Mouse (Mus musculus): ENCODE results near the gene Gm2016. TPM values are rescaled to one million over a fixed set of nuclear protein-coding genes. Genes with fewer than 3 reads are reported as not detected.
"Not testable (repeated sequence)": the region's sequence is repeated elsewhere in the genome, so short reads cannot be mapped to it uniquely, and the experiment has no call there.

Gene Gm2016
- not detected in 2 replicates for total RNA-seq (2015)
- total RNA-seq (2017): not detected in 2 replicates

GRCm38 (mm10) chr12:87873772-87874171 lies at the start of gene Gm2016:
TSS of gene Gm2016 (plus strand) at chr12:87874072.
- not testable (repeated sequence) for ATAC-seq (ENCODE audit: poor library complexity, severe bottlenecking)

GRCm38 (mm10) chr12:87842239-87842638 lies 31.6 kb upstream of the Gm2016 start, which contains the start of gene Gm2001:
TSS of gene Gm2001 (minus strand) at chr12:87842339.
- ATAC-seq (ENCODE audit: poor library complexity, severe bottlenecking): not testable (repeated sequence)

DNA sequence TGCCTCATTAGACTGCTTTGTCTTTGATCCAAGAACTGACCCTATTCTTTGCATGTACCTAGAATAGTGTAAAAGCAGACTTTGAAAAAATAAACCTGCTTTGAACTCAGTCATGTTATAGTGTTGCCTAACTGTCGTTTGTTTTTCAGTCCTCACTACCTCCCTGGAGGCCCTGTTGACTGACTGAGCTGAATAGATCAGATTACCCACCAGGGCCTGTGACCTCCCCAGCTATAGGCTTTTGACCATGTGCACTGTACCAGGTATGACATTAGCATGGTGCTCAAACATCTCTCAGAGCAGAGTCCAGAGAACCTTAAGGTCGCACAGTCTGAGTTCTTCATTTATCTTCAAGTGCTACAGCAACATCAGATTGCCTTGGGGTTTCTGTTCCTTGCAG lies 23.2 kb upstream of the Gm2016 start:
- ATAC-seq (ENCODE audit: poor library complexity, severe bottlenecking): not testable (repeated sequence)

- not testable (repeated sequence) for ATAC-seq (ENCODE audit: poor library complexity, severe bottlenecking)
These were observed 17.8 kb upstream of the Gm2016 start for GRCm38 (mm10) chr12:87856067-87856466.

GRCm38 (mm10) chr12:87861740-87862692 lies 11.9 kb upstream of the Gm2016 start:
- not testable (repeated sequence) for ATAC-seq (ENCODE audit: poor library complexity, severe bottlenecking)

DNA sequence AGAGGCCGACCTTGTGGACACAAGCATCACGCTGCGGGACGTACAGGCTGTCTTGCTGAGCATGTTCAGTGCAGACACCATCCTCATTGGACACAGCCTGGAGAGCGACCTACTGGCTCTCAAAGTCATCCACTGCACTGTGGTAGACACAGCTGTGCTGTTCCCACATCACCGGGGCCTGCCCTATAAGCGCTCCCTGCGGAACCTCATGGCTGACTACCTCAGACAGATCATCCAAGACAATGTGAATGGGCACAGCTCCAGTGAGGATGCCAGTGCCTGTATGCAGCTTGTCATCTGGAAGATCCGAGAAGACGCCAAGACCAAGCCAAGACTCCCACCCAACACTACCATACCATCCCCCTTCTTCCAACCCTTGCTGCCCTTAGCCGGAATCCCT lies 10.2 kb upstream of the Gm2016 start:
- ATAC-seq (ENCODE audit: poor library complexity, severe bottlenecking): not testable (repeated sequence)

GRCm38 (mm10) chr12:87864048-87864447 lies 9.8 kb upstream of the Gm2016 start:
- not testable (repeated sequence) for ATAC-seq (ENCODE audit: poor library complexity, severe bottlenecking)

DNA sequence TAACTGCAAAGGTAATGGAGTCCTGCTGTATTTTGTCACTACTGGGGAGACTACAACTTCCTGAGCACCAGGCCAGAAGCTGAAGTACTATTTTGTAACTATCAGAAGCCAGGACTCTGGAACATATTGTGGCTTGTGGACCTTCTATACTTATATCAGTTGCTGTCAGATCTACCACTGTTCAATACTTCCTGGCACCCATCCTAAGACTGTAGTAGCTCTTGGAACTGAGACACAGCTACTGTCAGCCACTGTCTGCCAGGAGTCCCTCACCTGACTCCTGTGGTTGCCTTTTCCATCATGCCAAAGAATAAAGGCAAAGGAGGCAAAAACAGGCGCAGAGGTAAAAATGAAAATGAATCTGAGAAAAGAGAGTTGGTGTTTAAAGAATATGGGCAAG lies 21.2 kb downstream of the Gm2016 start, which contains the start of gene Gm2022:
Gene Gm2022 (plus strand): TSS at position 301 of the 400 bp plus-strand sequence.
- not testable (repeated sequence) for ATAC-seq (ENCODE audit: poor library complexity, severe bottlenecking)

DNA sequence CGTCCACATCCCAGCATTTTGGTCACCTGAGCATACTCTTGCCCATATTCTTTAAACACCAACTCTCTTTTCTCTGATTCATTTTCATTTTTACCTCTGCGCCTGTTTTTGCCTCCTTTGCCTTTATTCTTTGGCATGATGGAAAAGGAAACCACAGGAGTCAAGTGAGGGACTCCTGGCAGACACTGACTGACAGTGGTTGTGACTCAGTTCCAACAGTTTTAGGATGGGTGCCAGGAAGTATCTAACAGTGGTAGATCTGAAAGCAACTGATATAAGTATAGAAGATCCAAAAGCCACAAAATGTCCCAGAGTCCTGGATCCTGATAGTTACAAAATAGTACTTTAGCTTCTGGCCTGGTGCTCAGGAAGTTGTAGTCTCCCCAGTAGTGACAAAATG lies 45.8 kb downstream of the Gm2016 start, which contains the start of gene Gm2035:
Gene Gm2035 (minus strand): TSS at position 137 of the 400 bp plus-strand sequence.
- not testable (repeated sequence) for ATAC-seq (ENCODE audit: poor library complexity, severe bottlenecking)

Other genes starting within 250 kb of the Gm2016 start
- not detected in 2 replicates for gene Gm16381, start 229.5 kb upstream of the Gm2016 start, total RNA-seq (2015)
- gene Gm16381, start 229.5 kb upstream of the Gm2016 start, total RNA-seq (2017): not detected in 2 replicates
- not detected in 2 replicates for gene Gm21319, start 98.3 kb upstream of the Gm2016 start, total RNA-seq (2015)
- gene Gm21319, start 98.3 kb upstream of the Gm2016 start, total RNA-seq (2017): not detected in 2 replicates
- not detected in 2 replicates for gene Gm21936, start 78.6 kb upstream of the Gm2016 start, total RNA-seq (2015)
- gene Gm21936, start 78.6 kb upstream of the Gm2016 start, total RNA-seq (2017): not detected in 2 replicates
- gene BB287469, start 57.5 kb upstream of the Gm2016 start, total RNA-seq (2015): not detected in 2 replicates
- not detected in 2 replicates for gene BB287469, start 57.5 kb upstream of the Gm2016 start, total RNA-seq (2017)
- not detected in 2 replicates for gene Gm2001, start 31.7 kb upstream of the Gm2016 start, total RNA-seq (2015)
- gene Gm2001, start 31.7 kb upstream of the Gm2016 start, total RNA-seq (2017): not detected in 2 replicates
- gene Gm2022, start 21.3 kb downstream of the Gm2016 start, total RNA-seq (2015): not detected in 2 replicates
- not detected in 2 replicates for gene Gm2022, start 21.3 kb downstream of the Gm2016 start, total RNA-seq (2017)
- gene Gm2035, start 45.8 kb downstream of the Gm2016 start, total RNA-seq (2015): not detected in 2 replicates
- not detected in 2 replicates for gene Gm2035, start 45.8 kb downstream of the Gm2016 start, total RNA-seq (2017)
- gene Gm2042, start 80.0 kb downstream of the Gm2016 start, total RNA-seq (2015): not detected in 2 replicates
- not detected in 2 replicates for gene Gm2042, start 80.0 kb downstream of the Gm2016 start, total RNA-seq (2017)
- not detected in 2 replicates for gene Gm2075, start 137.8 kb downstream of the Gm2016 start, total RNA-seq (2015)
- gene Gm2075, start 137.8 kb downstream of the Gm2016 start, total RNA-seq (2017): not detected in 2 replicates
- not detected in 2 replicates for gene Gm6803, start 144.7 kb downstream of the Gm2016 start, total RNA-seq (2015)
- gene Gm6803, start 144.7 kb downstream of the Gm2016 start, total RNA-seq (2017): not detected in 2 replicates
- gene Gm2056, start 152.9 kb downstream of the Gm2016 start, total RNA-seq (2015): not detected in 2 replicates
- not detected in 2 replicates for gene Gm2056, start 152.9 kb downstream of the Gm2016 start, total RNA-seq (2017)
- gene Gm16368, start 209.6 kb downstream of the Gm2016 start, total RNA-seq (2015): not detected in 2 replicates
- not detected in 2 replicates for gene Gm16368, start 209.6 kb downstream of the Gm2016 start, total RNA-seq (2017)

All from megakaryocyte, adult 5-6 weeks (primary cell).